Mouse (Mus musculus) adrenal gland, postnatal 14 days (tissue): ENCODE measurements around the gene Ddx3x. TPM values are rescaled to one million over a fixed set of nuclear protein-coding genes. Genes with fewer than 3 reads are reported as not detected.
"Not testable (repeated sequence)": the region's sequence is repeated elsewhere in the genome, so short reads cannot be mapped to it uniquely, and the experiment has no call there.

Experiments used
- DNase-seq: peaks from one replicate; pipeline ENCODE4 v3.0.0; 2021; ENCODE audit warnings: mixed read lengths
- long read RNA-seq, 2 experiments: library from polyadenylated mRNA; stranded (forward); transcript quantifications; one replicate each; pipeline ENCODE4 v2.0.0; 2021
- total RNA-seq: library from RNA; stranded (reverse); gene quantifications from 2 replicates; pipeline ENCODE4 v1.2.3, GENCODE M21; 2021

The Ddx3x gene
- 317 and 323 TPM in 2 replicates for total RNA-seq
- long read RNA-seq, experiment 1, full-length matches to known transcripts: 5 of 41 reads
- long read RNA-seq, experiment 1, partial matches to known transcripts: 32 of 41 reads
- long read RNA-seq, experiment 1, other reads (novel, unspliced or antisense): 4 of 41 reads
- long read RNA-seq, experiment 2, full-length matches to known transcripts: 7 of 32 reads
- long read RNA-seq, experiment 2, partial matches to known transcripts: 22 of 32 reads
- long read RNA-seq, experiment 2, other reads (novel, unspliced or antisense): 3 of 32 reads

DNA sequence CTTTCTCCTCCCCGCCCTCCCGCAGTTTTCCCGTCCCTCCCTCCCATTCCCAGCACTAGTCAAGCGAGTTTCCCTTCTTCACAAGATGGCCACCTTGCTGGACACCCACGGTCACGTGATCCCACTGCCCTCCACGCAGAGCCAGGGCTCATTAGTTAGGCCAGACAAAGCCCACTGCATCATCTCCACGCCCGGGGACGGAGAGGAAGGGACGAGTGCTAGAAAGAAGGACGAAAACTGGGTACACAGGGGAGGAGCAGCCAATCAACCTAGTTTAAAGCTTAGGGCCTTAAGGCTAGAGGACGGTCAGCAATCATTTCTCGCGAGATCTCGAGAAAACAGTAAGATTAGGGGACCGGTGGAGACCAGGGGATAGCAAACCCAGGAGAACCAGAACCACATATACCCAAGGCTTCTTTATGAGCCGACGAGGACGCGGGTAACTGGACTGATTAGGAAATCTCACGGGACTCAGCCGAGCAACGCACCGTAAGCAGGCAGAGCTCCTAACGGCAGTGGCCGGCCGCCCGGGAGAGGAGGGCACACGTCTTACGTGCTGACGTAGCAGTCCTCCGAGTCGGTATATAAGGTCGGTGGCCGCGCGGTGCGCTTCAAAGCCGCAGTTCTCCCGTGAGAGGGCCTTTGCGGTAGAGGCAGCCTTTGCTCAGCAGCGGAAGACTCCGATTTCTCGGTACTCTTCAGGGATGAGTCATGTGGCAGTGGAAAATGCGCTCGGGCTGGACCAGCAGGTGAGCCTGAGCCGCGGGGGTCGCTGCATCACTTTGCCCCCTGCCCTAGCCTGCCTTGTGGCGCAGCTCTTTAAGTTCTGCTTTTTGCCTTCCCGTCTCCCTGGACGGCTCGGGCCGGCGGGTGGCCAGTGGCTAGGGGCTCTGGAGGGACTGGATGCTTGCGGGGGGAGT, at the start of gene Ddx3x:
Ddx3x (plus strand) TSS at position 562 of the 920 bp plus-strand sequence.
- DNase-seq: peak; percentile 97

DNA sequence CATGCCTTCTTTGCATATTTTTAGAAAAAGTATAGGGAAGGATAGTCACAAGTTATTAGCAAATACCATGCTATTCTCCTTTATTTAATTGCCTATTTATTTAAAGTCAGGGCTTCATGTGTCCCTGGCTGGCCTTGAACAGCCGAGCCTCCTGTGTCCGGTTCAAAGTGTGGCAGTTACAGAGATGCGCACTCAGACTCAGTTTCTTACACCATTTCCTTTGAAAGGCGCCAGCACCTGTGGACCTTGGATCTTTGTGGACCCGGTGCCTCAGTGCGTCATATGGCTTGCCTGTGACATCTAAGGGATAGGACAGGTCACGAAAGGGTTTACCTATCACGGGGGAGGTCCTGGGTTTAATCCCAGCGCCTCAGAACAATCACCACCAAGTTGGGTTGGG, 49.5 kb upstream of the Ddx3x start:
- DNase-seq: no peak

DNA sequence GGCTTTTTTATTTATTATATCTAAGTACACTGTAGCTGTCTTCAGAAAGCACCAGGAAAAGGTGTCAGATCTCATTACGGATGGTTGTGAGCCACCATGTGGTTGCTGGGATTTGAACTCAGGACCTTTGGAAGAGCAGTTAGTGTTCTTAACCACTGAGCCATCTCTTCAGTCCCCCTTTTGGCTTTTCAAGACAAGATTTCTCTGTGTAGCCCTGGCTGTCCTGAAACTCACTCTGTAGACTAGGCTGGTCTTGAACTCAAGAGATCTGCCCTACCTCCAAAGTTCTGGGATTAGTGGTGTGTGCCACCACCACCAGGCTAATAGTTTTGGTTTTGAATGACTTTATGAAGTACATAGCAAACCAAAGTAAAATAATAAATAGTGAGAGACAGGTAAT, 47.9 kb upstream of the Ddx3x start:
- DNase-seq: not testable (repeated sequence)

DNA sequence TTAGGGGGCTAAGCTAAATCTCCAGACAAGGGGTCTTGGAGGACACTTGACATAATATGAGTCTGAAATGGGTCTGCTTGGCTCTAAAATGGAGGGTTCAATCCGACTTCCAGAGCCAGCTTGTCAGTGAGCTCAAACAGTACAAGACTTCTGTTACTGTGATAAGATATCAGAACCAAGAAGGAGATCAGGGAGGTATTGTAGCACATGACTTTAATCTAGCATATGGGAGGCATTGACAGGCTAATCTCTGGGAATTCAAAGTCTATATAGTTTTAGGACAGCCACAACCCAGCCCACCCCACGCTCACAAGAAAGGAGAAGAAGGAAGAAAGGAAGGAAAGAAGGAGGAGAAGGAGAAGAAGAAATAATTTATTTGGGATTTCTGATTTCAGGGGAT, 47.1 kb upstream of the Ddx3x start:
- DNase-seq: no peak

DNA sequence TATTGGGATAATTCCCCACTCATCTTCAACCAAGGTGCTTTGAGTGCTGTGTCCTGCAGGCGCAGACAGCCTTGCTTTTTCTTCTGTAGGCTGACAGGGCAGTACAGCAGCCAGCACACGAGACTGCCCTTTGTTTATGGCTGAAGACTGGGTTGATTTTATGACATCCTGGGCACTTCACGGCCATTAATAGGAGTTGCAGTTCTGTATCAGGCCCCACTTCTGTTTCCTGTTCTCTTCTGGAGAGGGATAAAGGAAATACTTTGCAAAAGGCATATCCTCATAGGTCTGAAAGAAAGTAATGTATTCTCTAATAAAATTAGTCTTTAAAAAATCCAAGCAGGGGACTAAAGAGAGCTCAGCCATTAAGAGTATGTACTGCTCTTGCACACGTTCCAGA, 46.1 kb upstream of the Ddx3x start:
- DNase-seq: no peak

DNA sequence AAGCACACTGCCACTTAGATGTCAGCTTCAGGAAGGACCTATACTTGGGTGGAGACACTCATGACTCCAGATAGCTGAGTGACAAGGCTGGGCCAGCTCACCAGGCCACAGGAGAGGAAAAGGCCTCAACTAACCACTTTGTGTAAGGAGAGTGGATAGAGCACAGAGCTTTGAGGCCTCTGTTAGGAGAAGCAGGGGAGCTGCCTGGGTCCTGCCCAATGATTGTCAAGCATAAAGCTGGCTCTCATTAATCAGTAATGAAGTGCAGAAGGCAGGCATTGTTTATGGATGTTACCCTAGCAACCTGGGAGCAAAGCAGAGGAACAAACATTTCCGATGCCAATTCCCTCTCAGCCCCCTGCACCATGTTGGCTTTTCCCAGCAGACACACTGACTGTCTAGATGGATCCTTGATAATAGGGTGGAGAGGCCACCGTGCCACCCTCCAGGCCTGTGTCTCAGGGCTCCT, 44.6 kb upstream of the Ddx3x start:
- DNase-seq: no peak

DNA sequence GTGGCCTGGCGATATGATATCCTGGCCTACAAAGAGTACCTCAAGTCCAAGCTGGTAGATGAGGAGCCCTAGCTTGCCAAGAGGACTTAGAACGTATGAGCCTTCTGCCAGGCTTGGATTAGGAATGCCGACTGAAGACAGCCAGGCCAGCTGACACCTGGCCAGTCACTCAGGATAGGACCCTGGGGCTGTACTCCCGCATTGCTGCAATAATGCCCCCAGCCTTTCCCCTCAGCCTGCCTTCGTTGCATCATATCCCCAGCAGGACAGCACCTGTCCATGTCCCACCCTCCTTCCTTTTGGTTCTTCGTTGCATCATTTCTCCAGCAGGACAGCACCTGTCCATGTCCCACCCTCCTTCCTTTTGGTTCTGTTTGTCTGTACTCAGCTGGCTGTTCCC, 41.3 kb upstream of the Ddx3x start:
- no peak for DNase-seq

DNA sequence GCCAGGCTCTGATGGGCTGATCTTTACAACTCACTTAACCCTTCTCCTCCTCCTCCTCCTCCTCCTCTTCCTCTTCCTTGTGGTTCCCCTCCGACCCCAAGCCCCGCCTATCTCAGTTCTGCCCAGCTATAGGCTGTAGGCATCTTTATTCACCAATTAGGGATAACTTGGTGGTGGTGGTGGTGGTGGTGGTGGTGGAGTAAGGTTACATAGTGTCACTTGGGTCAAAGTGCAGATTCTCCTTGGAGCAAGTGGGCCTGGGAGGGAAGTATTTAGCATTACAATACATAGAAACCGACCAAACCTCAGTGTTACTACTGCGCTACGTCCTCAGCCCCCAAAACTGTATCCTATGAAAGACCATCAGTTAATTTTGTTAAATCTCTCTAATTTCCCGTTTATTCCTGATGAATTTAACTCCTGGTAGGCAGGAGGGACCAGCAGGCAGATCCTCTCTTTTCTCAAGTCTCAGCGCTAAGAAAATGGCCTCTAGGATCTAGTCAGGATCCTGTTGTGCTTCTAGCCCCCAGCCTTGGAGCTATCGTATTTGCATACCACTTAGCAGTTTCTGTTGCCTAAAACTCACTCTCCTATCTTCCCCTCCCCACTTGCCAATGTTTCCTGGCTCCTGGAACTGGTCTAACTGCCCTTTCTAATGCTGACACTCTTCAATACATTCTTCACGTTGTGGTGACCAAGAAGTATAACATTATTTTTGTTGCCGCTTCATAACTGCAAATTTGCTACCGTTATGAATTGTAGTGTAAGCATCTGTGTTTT, 39.9 kb upstream of the Ddx3x start:
- no peak for DNase-seq

DNA sequence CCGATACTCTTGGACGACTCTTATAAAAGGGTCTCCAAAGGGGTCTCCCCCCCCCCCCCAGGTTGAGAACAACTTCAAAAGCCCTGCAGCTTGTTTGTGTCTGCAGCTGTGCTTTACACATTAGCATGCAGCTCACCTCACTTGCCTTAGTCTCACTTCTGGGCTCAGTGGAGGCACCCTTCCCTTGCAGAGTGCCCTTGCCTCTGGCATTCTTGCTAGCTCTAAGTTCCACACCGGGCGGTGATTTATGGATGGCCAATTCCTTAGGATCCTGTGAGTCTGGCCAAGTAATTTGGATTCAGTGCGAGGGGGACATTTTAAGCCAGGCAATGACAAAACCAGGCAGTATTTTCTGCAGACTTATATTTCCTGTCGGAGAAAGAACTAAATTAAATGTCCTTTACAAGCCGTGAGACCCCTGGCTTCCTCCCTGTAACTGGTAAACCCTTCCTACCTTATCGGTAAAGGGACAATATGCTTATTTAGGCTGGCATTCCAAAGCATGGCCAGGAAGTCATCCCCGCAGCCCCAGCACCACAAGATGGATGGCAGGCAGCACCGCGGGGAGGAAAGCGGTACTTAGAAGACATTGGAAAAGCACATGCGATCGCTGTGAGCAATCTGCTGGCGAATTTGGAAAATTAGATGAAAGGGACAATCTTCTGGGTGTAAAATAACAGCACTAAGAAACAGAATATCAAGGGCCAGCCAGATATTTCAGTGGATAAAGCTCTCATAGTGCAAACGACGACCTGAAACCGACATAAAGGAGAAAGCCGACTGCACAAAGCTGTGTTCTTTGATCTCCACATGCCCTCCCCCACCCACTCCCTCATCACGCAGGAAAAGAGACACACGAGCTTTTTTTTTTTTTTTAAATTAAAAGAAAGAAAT, 39.1 kb upstream of the Ddx3x start:
- peak; percentile 41 for DNase-seq

DNA sequence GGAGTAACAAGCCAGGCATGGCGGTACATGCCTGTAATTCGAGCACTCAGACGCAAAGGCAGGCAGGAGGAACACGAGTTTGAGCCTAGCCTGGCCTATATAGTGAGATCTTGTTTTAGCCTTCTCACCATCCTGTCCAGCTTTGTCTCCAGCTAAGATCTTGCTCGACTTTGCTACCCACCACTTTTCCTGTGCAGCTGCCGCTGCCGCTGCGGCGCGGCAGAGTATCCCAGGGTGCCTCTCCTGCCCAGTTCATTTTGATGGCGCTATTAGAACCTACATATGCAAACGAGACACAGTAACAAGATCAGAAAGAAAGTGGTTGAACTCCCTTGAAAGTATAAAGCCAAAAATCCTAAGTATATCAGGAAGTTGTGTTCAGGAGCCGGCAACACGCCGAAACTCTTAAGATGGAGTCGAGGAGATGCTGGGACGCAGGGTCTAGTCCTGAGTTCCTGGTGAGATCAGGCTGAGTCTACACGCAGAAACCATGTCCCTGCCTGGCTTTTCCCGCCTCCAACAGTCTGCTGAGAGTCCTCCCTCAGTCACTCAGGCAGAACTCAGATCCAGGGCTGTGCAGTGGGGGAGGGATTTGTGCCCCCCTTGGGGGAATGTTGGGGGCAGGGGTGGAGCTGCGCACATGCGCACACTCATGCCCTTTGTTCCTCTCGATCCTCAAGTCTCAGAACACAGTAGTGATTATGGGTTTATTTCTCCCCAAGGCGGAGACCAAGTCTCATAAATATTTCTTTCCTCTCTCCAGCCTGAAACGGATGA, 38.3 kb upstream of the Ddx3x start:
- DNase-seq: peak; percentile 90

DNA sequence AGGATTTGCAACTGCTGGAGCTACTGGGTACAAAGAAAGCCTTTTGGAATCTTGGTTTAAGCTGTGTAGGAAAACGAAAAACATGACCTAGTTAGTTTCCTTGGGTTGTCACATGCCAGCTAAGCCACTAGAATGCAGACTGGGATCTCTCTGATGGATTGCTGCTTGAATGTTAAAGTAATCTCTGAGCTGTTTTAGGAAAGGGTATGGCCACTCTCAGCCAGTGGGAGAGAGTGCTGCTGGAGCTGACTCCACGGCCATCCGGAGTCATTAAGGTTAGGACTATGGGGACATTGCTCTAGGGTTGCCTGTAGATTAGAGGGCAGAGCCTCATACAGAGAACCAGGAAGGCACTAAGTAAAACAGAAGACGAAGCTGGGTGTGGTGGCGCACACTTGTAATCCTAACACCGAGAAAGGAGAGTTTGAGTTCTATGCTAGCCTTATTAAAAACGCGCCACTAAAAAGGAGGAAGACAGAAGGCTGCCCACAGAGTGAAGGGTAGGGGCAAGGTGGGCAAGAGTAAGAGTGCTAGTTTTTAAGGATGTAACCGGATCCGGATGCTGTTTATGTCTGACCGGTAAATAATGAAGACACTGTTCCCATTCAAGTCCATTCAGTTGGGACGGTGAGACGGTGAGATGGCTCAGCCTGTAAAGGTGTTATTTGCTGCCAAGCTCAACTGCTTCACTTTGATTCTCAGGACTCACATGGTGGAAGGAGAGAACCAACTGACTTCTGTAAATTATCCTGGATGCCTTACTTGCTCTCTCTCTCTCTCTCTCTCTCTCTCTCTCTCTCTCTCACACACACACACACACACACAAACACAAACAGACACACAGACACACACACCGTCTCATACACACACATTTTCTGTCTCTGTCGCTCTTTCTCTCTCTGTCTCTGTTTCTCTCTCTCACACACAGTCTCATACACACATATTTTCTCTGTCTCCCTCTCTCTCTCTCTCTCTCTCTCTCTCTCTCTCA, 37.3 kb upstream of the Ddx3x start:
- peak; percentile 32 for DNase-seq

DNA sequence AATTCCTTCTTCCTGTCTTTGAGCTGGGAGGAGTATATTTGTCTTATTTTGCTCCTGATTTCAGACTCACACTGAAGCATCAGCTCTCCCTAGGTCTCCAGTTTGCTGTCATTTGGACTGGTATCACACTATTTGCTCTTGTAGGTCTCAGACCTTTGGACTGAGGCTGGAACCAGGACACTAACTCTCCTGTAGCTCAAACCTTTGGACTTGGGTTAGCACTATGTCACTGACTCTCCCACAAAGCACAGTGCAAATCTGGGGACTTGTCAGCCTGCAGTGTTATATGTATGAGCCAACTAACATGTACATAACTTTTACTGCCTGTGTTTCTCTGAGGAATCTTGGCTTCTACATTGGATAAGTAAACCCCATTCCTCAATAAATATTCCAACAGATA, 36.2 kb upstream of the Ddx3x start:
- DNase-seq: no peak

DNA sequence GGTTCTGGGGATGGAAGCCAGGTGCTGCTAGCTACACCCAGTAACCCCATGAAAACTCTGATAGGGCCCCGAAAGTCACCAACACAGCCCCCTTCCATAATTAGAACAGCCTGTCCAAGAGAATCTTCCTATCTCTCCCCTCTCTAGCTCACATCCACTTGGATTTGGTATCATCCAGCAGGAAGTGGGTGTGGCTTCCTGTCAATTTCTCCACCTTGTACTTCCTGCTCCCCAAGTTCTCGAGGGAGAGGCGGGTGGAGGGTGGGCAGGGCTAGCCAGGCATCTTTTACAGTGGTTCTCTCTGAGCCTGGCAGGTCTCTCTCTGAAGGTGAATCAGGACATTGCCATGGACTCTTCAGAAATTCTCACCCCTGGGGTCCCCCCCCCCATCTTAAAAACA, 35.7 kb upstream of the Ddx3x start:
- peak; percentile 29 for DNase-seq

DNA sequence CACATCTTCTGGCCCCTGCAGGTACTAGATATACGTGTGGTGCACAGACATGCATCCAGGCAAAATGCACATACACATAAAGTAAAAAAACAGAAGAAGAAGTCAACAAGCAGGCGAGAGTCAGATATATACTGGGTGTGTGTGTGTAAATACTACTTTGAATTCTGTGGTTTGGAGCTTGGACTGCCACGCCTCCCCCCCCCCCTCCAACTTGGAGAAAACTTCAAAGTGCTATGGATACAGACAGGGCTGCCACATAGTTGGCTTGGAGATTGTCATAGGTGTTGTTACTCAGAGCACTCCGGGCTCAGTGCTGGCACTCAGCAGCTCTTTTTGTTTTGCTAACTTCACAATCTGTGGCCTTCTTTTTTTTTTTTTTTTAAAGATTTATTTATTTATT, 29.1 kb upstream of the Ddx3x start:
- DNase-seq: no peak

DNA sequence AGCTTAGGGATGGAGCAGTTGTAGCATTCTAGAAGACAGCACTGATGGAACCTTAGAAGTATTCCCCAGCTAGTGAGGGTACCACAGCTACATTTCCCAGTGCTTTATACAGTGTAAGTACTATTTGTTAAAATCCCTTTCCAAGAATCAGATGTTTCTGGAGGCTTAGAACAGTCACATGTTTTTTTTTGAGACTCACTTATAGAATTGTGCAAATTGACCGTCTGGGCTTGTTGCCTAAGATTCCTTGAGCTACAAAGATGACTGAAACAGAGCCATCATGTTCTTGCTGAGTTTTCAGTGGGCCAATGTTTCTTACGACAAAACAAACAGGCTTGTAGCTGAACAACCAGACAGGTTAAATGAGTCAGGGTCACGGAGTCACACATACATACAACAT, 26.5 kb upstream of the Ddx3x start:
- DNase-seq: no peak

DNA sequence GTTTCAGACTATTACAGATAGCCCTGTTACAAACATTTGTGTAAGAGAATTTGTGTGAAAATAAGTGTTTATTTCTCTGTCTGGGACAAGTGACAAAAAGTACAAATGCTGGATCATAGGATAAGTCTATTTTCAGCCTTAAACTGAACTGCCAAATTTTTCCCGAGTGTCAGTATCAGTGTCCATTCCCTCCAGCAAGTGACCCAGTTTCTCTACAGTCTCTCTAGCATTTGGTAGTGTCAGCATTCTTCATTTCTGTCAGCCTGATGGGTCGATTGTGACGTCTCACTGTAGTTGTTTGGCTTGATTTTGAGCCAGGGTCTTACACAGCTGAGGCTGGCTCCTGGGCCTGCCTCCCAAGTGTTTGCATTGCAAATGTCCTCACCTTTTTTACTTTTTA, 17.4 kb upstream of the Ddx3x start:
- no peak for DNase-seq

DNA sequence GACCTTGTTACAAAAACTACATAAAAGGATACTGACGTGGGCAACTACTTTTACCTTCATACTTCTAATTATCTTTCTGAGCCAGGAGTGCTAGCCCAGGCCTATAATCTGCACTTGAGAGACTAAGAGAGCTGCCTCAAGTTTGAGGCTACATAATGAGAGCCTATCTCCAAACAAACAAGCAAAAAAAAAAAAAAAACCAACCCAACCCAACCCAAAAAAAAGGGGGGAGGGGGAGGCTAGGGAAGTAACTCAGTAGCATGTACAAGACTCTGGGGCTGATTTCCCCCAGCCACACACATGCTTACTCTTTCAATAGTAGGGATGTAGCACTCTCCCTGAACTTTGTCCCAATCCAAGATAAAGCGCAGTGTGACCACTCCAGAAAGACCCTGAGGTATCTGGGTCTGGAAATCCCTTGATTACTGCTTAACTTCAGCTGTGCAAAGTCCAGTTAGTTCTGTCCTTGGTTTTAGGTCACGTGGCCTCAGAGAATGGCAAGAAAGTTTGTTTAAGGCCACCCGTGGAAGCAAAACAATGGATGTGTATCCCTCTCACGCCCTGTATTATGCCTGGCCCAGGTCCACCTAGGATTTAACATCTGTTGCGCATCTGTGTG, 5.1 kb upstream of the Ddx3x start:
- DNase-seq: no peak

DNA sequence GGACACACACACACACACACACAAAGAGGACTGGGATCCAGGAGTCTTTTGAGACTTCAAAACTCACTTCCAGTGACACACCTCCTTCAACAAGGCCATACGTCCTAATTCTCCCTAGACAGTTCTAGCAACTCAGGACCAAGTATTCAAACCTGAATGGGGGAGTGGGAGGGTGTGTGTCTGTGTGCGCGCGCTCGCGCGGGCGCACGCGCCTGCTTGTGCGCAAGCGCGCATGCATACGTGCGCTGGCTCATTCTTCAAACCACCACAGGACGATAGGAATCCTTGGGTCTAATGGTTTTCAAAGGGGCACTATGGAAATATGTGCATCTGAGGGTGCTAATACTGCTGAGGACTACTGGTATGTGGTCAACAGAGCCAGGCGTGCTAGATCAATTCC, 1.8 kb upstream of the Ddx3x start:
- no peak for DNase-seq

DNA sequence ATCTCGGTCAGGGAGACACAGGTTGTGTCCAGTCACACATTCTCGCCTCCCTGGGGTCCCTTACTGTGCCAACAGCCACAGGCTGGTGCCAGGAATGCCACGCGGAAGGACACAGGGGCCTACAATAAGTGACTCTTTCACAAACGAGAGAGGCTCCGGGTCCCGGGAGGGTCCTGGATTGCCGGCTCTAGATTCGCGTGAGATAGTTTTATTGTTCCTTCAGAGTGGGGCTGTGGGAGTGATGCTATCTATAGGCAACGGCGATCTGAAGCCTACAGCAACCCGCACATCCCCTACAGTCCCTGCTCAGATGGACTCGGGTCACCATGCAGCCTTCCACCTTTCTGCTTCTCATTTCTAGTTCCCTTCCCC, 747 bp upstream of the Ddx3x start:
- DNase-seq: peak; percentile 77
